Mouse (Mus musculus) embryonic facial prominence, embryonic 13.5 days (tissue): ENCODE measurements around the gene Art4. TPM values are rescaled to one million over a fixed set of nuclear protein-coding genes. Genes with fewer than 3 reads are reported as not detected.

Experiments used
- ATAC-seq: fragments of 200-750 bp; cut with Nextera tagmentation; 2 replicates; pipeline ENCODE4 v1.8.0; 2017; ENCODE audit warnings: low read depth; ENCODE audit not compliant: insufficient number of reproducible peaks, insufficient read depth, low FRiP score, low TSS enrichment
- H3K27ac ChIP-seq: fragments of 300-500 bp; sonication (generic); 2 replicates; pipeline ENCODE4 v1.5.1; 2015; ENCODE audit warnings: moderate library complexity, mild to moderate bottlenecking, inconsistent platforms
- H3K27me3 ChIP-seq: fragments of 300-500 bp; sonication (generic); 2 replicates; pipeline ENCODE4 v1.6.1; 2015; ENCODE audit warnings: mild to moderate bottlenecking, inconsistent platforms
- H3K36me3 ChIP-seq: fragments of 300-500 bp; sonication (generic); 2 replicates; pipeline ENCODE4 v1.6.1; 2015; ENCODE audit warnings: mild to moderate bottlenecking, inconsistent platforms
- H3K4me1 ChIP-seq: fragments of 300-500 bp; sonication (generic); 2 replicates; pipeline ENCODE4 v1.6.1; 2015; ENCODE audit warnings: inconsistent platforms
- H3K4me2 ChIP-seq: fragments of 300-500 bp; sonication (generic); 2 replicates; pipeline ENCODE4 v1.6.1; 2015; ENCODE audit warnings: moderate library complexity, mild to moderate bottlenecking, inconsistent platforms
- H3K4me3 ChIP-seq: fragments of 300-500 bp; sonication (generic); 2 replicates; pipeline ENCODE4 v1.5.1; 2015; ENCODE audit warnings: mild to moderate bottlenecking, inconsistent platforms
- H3K9ac ChIP-seq: fragments of 300-500 bp; sonication (generic); 2 replicates; pipeline ENCODE4 v1.6.1; 2015; ENCODE audit warnings: mild to moderate bottlenecking, inconsistent platforms
- H3K9me3 ChIP-seq: fragments of 300-500 bp; sonication (generic); 2 replicates; pipeline ENCODE4 v1.6.1; 2016; ENCODE audit warnings: inconsistent platforms
- WGBS: fragments of 180-500 bp; shearing (Covaris S2); methylation state at CpG from one replicate; pipeline ENCODE4 v1.1.7; 2015; ENCODE audit warnings: mixed read lengths; 5-methylcytosine and 5-hydroxymethylcytosine counted together
- polyA plus RNA-seq: library from polyadenylated mRNA; unstranded; fragments of >200 nt; fragmentation: Nextera tagmentation; extraction: Ambion mirVana; gene quantifications from 2 replicates; pipeline ENCODE4 v1.2.1, GENCODE M21; 2015

Art4 gene
- polyA plus RNA-seq, 1 experiment from 2014 or later = 2.8 TPM

- ATAC-seq = no peak
- no peaks in the 10 kb centered on the region for H3K36me3 ChIP-seq
- 44% methylated on average over 2 of the region's 2 CpGs for WGBS
- H3K27ac ChIP-seq = no peak overlapping the region
- no peak overlapping the region for H3K4me2 ChIP-seq
- H3K9me3 ChIP-seq = no peaks in the 10 kb centered on the region
- H3K4me1 ChIP-seq = peaks cover 7% of the 10 kb centered on the region
- H3K4me3 ChIP-seq = no peak overlapping the region
- H3K9ac ChIP-seq = no peak overlapping the region
- no peaks in the 10 kb centered on the region for H3K27me3 ChIP-seq
These were observed 9.7 kb downstream of the Art4 start for GRCm38 (mm10) chr6:136847790-136848189.

GRCm38 (mm10) chr6:136847267-136847666, 10.3 kb downstream of the Art4 start:
- H3K9me3 ChIP-seq = no peaks in the 10 kb centered on the region
- H3K27ac ChIP-seq = no peak overlapping the region
- H3K4me3 ChIP-seq = no peak overlapping the region
- H3K9ac ChIP-seq = no peak overlapping the region
- 0 out of 2 replicates have a peak, but pooled peaks cover 2% of the 10 kb centered on the region for H3K4me1 ChIP-seq
- H3K27me3 ChIP-seq = no peaks in the 10 kb centered on the region
- ATAC-seq = no peak
- H3K36me3 ChIP-seq = no peaks in the 10 kb centered on the region
- WGBS = 92% methylated on average over 3 of the region's 3 CpGs
- no peak overlapping the region for H3K4me2 ChIP-seq

- Histone ChIP-seq H3K36me3 (no peaks in the 10 kb centered on the region), H3K4me2 (no peak overlapping the region), H3K27me3 (no peaks in the 10 kb centered on the region), H3K9me3 (no peaks in the 10 kb centered on the region), H3K4me1 (no peaks in the 10 kb centered on the region), H3K27ac (no peak overlapping the region), H3K4me3 (no peak overlapping the region), H3K9ac (no peak overlapping the region)
- ATAC-seq = no peak
- WGBS = 57% methylated on average over 5 of the region's 5 CpGs
These were observed 11.6 kb downstream of the Art4 start for GRCm38 (mm10) chr6:136845706-136846480.

GRCm38 (mm10) chr6:136844903-136845302, 12.6 kb downstream of the Art4 start:
- no peak overlapping the region for H3K4me2 ChIP-seq
- no peak overlapping the region for H3K27ac ChIP-seq
- WGBS = 40% methylated on average over 2 of the region's 2 CpGs
- no peaks in the 10 kb centered on the region for H3K4me1 ChIP-seq
- no peaks in the 10 kb centered on the region for H3K9me3 ChIP-seq
- H3K27me3 ChIP-seq = no peaks in the 10 kb centered on the region
- no peak overlapping the region for H3K9ac ChIP-seq
- H3K4me3 ChIP-seq = no peak overlapping the region
- no peaks in the 10 kb centered on the region for H3K36me3 ChIP-seq
- ATAC-seq = no peak

GRCm38 (mm10) chr6:136837323-136837722, 20.2 kb downstream of the Art4 start:
- ATAC-seq = no peak
- Histone ChIP-seq H3K27me3 (no peaks in the 10 kb centered on the region), H3K4me1 (peaks cover 6% of the 10 kb centered on the region; the same call in 1 of the 2 replicates), H3K9ac (no peak overlapping the region), H3K9me3 (no peaks in the 10 kb centered on the region), H3K4me2 (no peak overlapping the region), H3K27ac (no peak overlapping the region), H3K36me3 (no peaks in the 10 kb centered on the region), H3K4me3 (no peak overlapping the region)
- WGBS = 75% methylated on average over 3 of the region's 3 CpGs

GRCm38 (mm10) chr6:136835352-136835751, 22.2 kb downstream of the Art4 start, which contains the start of gene Smco3:
Gene Smco3, minus strand, starts transcription at chr6:136835452.
- peak within 1 kb of the TSS; percentile 39 for H3K4me2 ChIP-seq
- no peak for ATAC-seq
- H3K27me3 ChIP-seq = no peaks in the 10 kb centered on the region
- WGBS = 20% methylated on average over 4 of the region's 4 CpGs
- no peaks in the 10 kb centered on the region for H3K9me3 ChIP-seq
- no peak within 1 kb of the TSS for H3K27ac ChIP-seq
- no peaks in the 10 kb centered on the region for H3K36me3 ChIP-seq
- H3K4me3 ChIP-seq = peak within 1 kb of the TSS; percentile 18
- H3K9ac ChIP-seq = 0 out of 2 replicates have a peak within 1 kb of the TSS, but pooled peaks have one; percentile 47
- H3K4me1 ChIP-seq = peaks cover 6% of the 10 kb centered on the region; the same call in 1 of the 2 replicates

- ATAC-seq = no peak
- Histone ChIP-seq H3K9ac (no peak overlapping the region), H3K4me1 (peaks cover 12% of the 10 kb centered on the region), H3K27me3 (no peaks in the 10 kb centered on the region), H3K9me3 (no peaks in the 10 kb centered on the region), H3K4me2 (no peak overlapping the region), H3K27ac (no peak overlapping the region), H3K4me3 (no peak overlapping the region), H3K36me3 (no peaks in the 10 kb centered on the region)
- 65% methylated on average over 5 of the region's 5 CpGs for WGBS
These were observed 25.8 kb downstream of the Art4 start for GRCm38 (mm10) chr6:136831712-136832111.

GRCm38 (mm10) chr6:136828681-136829080, 28.9 kb downstream of the Art4 start:
- H3K27me3 ChIP-seq = no peaks in the 10 kb centered on the region
- 33% methylated on average over 4 of the region's 4 CpGs for WGBS
- peak overlapping the region; percentile 73 for H3K27ac ChIP-seq
- H3K4me1 ChIP-seq = peaks cover 7% of the 10 kb centered on the region
- H3K36me3 ChIP-seq = peaks cover 17% of the 10 kb centered on the region
- no peak for ATAC-seq
- no peaks in the 10 kb centered on the region for H3K9me3 ChIP-seq
- H3K9ac ChIP-seq = peak overlapping the region; percentile 63
- H3K4me2 ChIP-seq = peak overlapping the region; percentile 59
- H3K4me3 ChIP-seq = peak overlapping the region; percentile 100

GRCm38 (mm10) chr6:136827881-136828561, 29.5 kb downstream of the Art4 start, which contains the start of gene Wbp11:
Gene Wbp11, minus strand, starts transcription at chr6:136828233.
- Histone ChIP-seq H3K4me1 (peaks cover 7% of the 10 kb centered on the region), H3K36me3 (peaks cover 20% of the 10 kb centered on the region), H3K4me2 (peak within 1 kb of the TSS; percentile 79), H3K9ac (peak within 1 kb of the TSS; percentile 99), H3K27ac (peak within 1 kb of the TSS; percentile 86), H3K9me3 (no peaks in the 10 kb centered on the region), H3K27me3 (no peaks in the 10 kb centered on the region), H3K4me3 (peak within 1 kb of the TSS; percentile 100)
- peak; percentile 100 for ATAC-seq
- WGBS = under 1% methylated on average over 45 of the region's 45 CpGs

- Histone ChIP-seq H3K9me3 (no peaks in the 10 kb centered on the region), H3K4me3 (peak within 1 kb of the TSS; percentile 100), H3K4me2 (peak within 1 kb of the TSS; percentile 79), H3K27ac (peak within 1 kb of the TSS; percentile 86), H3K9ac (peak within 1 kb of the TSS; percentile 99), H3K36me3 (peaks cover 25% of the 10 kb centered on the region), H3K4me1 (peaks cover 7% of the 10 kb centered on the region), H3K27me3 (no peaks in the 10 kb centered on the region)
- ATAC-seq = no peak
- WGBS = 0% methylated on average over 34 of the region's 34 CpGs
These were observed 30.0 kb downstream of the Art4 start, which contains the start of gene BC049715 for GRCm38 (mm10) chr6:136827516-136827880. Gene BC049715, plus strand, starts transcription at chr6:136827626.

GRCm38 (mm10) chr6:136827116-136827515, 30.4 kb downstream of the Art4 start:
- peak overlapping the region; percentile 99 for H3K9ac ChIP-seq
- H3K36me3 ChIP-seq = peaks cover 29% of the 10 kb centered on the region
- peak overlapping the region; percentile 100 for H3K4me3 ChIP-seq
- WGBS = 16% methylated on average over 7 of the region's 7 CpGs
- H3K27ac ChIP-seq = no peak overlapping the region
- H3K9me3 ChIP-seq = no peaks in the 10 kb centered on the region
- no peak for ATAC-seq
- H3K4me1 ChIP-seq = peaks cover 7% of the 10 kb centered on the region
- no peaks in the 10 kb centered on the region for H3K27me3 ChIP-seq
- H3K4me2 ChIP-seq = peak overlapping the region; percentile 79
